ENCODE assay signal across 23 mouse cellular contexts in genomic region chr13:103176871-103177270, GRCm38 (mm10).
DNase-seq lines count a peak whose midpoint lies in the region; ATAC-seq lines count a peak whose summit lies in the region.
"Had no signal": no experiment of that assay in that cellular context is flagged by ENCODE, and none has a peak within 500 bp of the region (broad histone marks: within the 10 kb centered on the region; RNA-seq: fewer than 3 reads in every experiment).

No protein-coding gene starts in this region.

- intact Hi-C loops in heart, postnatal 14 days (cut with DNase I): no loop called here

- 78% methylated on average over 7 of the region's 7 CpGs for WGBS in kidney, embryonic 16.5 days
- 63% methylated on average over 7 of the region's 7 CpGs for WGBS in forebrain, embryonic 12.5 days

- no peak for ATAC-seq in kidney, embryonic 16.5 days (ENCODE audit: low FRiP score, low TSS enrichment)
- no peak for ATAC-seq in forebrain, embryonic 12.5 days (ENCODE audit: low FRiP score)
- ATAC-seq: activated CD4-positive, CD25-positive, alpha-beta regulatory T cell, adult 4 months; forebrain, embryonic 14.5 days; forebrain, postnatal 0 days had no signal

- H3K4me2 ChIP-seq in kidney, embryonic 16.5 days (replicated peaks; ENCODE audit: low read depth, low read length): no peak overlapping the region
- no peak overlapping the region for H3K4me2 ChIP-seq in forebrain, embryonic 12.5 days
- H3K4me2 ChIP-seq: heart, embryonic 13.5 days; hindbrain, embryonic 12.5 days; hindbrain, embryonic 15.5 days had no signal

- no peaks in the 10 kb centered on the region for H3K9me3 ChIP-seq in kidney, embryonic 16.5 days (ENCODE audit: low read length)
- H3K9me3 ChIP-seq in forebrain, embryonic 12.5 days: no peaks in the 10 kb centered on the region
- H3K9me3 ChIP-seq: forebrain, embryonic 10.5 days; heart, embryonic 10.5 days; heart, embryonic 13.5 days; hindbrain, embryonic 12.5 days; hindbrain, embryonic 15.5 days had no signal

- no peak overlapping the region for H3K9ac ChIP-seq in kidney, embryonic 16.5 days (replicated peaks; ENCODE audit: low read length)
- H3K9ac ChIP-seq in forebrain, embryonic 12.5 days: no peak overlapping the region
- H3K9ac ChIP-seq: forebrain, postnatal 0 days; heart, embryonic 13.5 days; hindbrain, embryonic 12.5 days; hindbrain, embryonic 15.5 days had no signal

- no peaks in the 10 kb centered on the region for H3K36me3 ChIP-seq in kidney, embryonic 16.5 days (ENCODE audit: insufficient read depth, low read length)
- H3K36me3 ChIP-seq in forebrain, embryonic 12.5 days (replicated peaks): no peaks in the 10 kb centered on the region
- H3K36me3 ChIP-seq: forebrain, embryonic 10.5 days; heart, embryonic 10.5 days; heart, embryonic 13.5 days; hindbrain, embryonic 12.5 days; hindbrain, embryonic 15.5 days had no signal

- peak; percentile 66 for DNase-seq in heart, adult 11 months
- DNase-seq in heart, postnatal 14 days: no peak
- peak; percentile 58 for DNase-seq in kidney, adult 18-20 months
- peak; percentile 48 to 68 for DNase-seq in kidney, adult 8-10 months
- DNase-seq in kidney, postnatal 14 days: peak; percentile 43
- DNase-seq in yolk sac, embryonic 10.5 days (ENCODE audit: low spot score): no peak
- DNase-seq: adrenal gland, adult 8-10 months; adrenal gland, postnatal 25 days; cerebellum, adult 11-12 months; cerebellum, adult 9-10 months; cerebellum, postnatal 14 days; forebrain, postnatal 0 days; gastrocnemius, postnatal 25 days; heart, adult 2 months had no signal

- no peak overlapping the region for H3K27ac ChIP-seq in kidney, embryonic 16.5 days (ENCODE audit: low read length)
- no peak overlapping the region for H3K27ac ChIP-seq in forebrain, embryonic 12.5 days
- H3K27ac ChIP-seq: forebrain, embryonic 10.5 days; heart, adult 2 months; heart, embryonic 10.5 days; heart, embryonic 13.5 days; hindbrain, embryonic 12.5 days; hindbrain, embryonic 15.5 days had no signal

- H3K27me3 ChIP-seq in kidney, embryonic 16.5 days (ENCODE audit: insufficient read depth, low read length): peaks cover 5% of the 10 kb centered on the region; the same call in 1 of the 2 replicates
- no peaks in the 10 kb centered on the region for H3K27me3 ChIP-seq in forebrain, embryonic 12.5 days
- H3K27me3 ChIP-seq: heart, embryonic 13.5 days; hindbrain, embryonic 12.5 days; hindbrain, embryonic 15.5 days had no signal

- H3K4me1 ChIP-seq in kidney, embryonic 16.5 days (ENCODE audit: insufficient read depth, low read length): no peaks in the 10 kb centered on the region
- H3K4me1 ChIP-seq in forebrain, embryonic 12.5 days: peaks cover 5% of the 10 kb centered on the region; the same call in 1 of the 2 replicates

- no peak overlapping the region for H3K4me3 ChIP-seq in kidney, embryonic 16.5 days (ENCODE audit: low read length)
- H3K4me3 ChIP-seq in forebrain, embryonic 12.5 days (replicated peaks): no peak overlapping the region
- H3K4me3 ChIP-seq: forebrain, embryonic 10.5 days; heart, adult 2 months; heart, embryonic 10.5 days; heart, embryonic 13.5 days; hindbrain, embryonic 12.5 days; hindbrain, embryonic 15.5 days had no signal

Comparison
In these comparisons a context has a peak if more than half of its experiments do, and no peak if none do; other contexts are left out.
1. DNase-seq: peak in heart, adult 11 months (single experiment), kidney, adult 18-20 months (single experiment), kidney, adult 8-10 months (2 of 2) and kidney, postnatal 14 days (single experiment); none in heart, postnatal 14 days (0 of 2) and yolk sac, embryonic 10.5 days (single experiment).